Mouse (Mus musculus) midbrain, embryonic 15.5 days (tissue): ENCODE data around the gene Vsig10l. TPM values are rescaled to one million over a fixed set of nuclear protein-coding genes. Genes with fewer than 3 reads are reported as not detected.

ENCODE experiments used
- ATAC-seq: fragments of 200-750 bp; cut with Nextera tagmentation; replicated peaks from 2 replicates; pipeline ENCODE4 v1.8.0; 2017; ENCODE audit warnings: moderate TSS enrichment
- H3K27ac ChIP-seq: fragments of 300-500 bp; sonication (generic); 2 replicates; pipeline ENCODE4 v1.5.1; 2015; ENCODE audit warnings: mild to moderate bottlenecking, inconsistent platforms
- H3K27me3 ChIP-seq: fragments of 300-500 bp; sonication (generic); replicated peaks from 2 replicates; pipeline ENCODE4 v1.6.1; 2015; ENCODE audit warnings: inconsistent platforms
- H3K36me3 ChIP-seq: fragments of 300-500 bp; sonication (generic); replicated peaks from 2 replicates; pipeline ENCODE4 v1.6.1; 2015; ENCODE audit warnings: inconsistent platforms
- H3K4me1 ChIP-seq: fragments of 300-500 bp; sonication (generic); 2 replicates; pipeline ENCODE4 v1.6.1; 2015; ENCODE audit warnings: inconsistent platforms
- H3K4me2 ChIP-seq: fragments of 300-500 bp; sonication (generic); 2 replicates; pipeline ENCODE4 v1.6.1; 2015; ENCODE audit warnings: inconsistent platforms, mild to moderate bottlenecking, moderate library complexity
- H3K4me3 ChIP-seq: fragments of 300-500 bp; sonication (generic); 2 replicates; pipeline ENCODE4 v1.5.1; 2015; ENCODE audit warnings: mild to moderate bottlenecking, inconsistent platforms
- H3K9ac ChIP-seq: fragments of 300-500 bp; sonication (generic); 2 replicates; pipeline ENCODE4 v1.6.1; 2015; ENCODE audit warnings: mild to moderate bottlenecking, inconsistent platforms
- H3K9me3 ChIP-seq: fragments of 300-500 bp; sonication (generic); 2 replicates; pipeline ENCODE4 v1.6.1; 2016; ENCODE audit warnings: inconsistent platforms
- WGBS: fragments of 180-500 bp; shearing (Covaris S2); methylation state at CpG from one replicate; pipeline ENCODE4 v1.1.7; 2015; ENCODE audit warnings: mixed read lengths; 5-methylcytosine and 5-hydroxymethylcytosine counted together
- polyA plus RNA-seq: library from polyadenylated mRNA; unstranded; fragments of >200 nt; fragmentation: Nextera tagmentation; extraction: Ambion mirVana; gene quantifications from 2 replicates; pipeline ENCODE4 v1.2.1, GENCODE M21; 2015

The Vsig10l gene
- polyA plus RNA-seq, result 15.6 and 16.0 TPM in 2 replicates

GRCm38 (mm10) chr7:43462851-43463250, at the start of gene Vsig10l:
Gene Vsig10l (plus strand): TSS chr7:43463151.
- Histone ChIP-seq H3K4me1 (peaks cover 14% of the 10 kb centered on the region), H3K4me2 (no peak within 1 kb of the TSS), H3K9ac (no peak within 1 kb of the TSS), H3K27me3 (peaks cover 5% of the 10 kb centered on the region), H3K4me3 (no peak within 1 kb of the TSS), H3K36me3 (no peaks in the 10 kb centered on the region), H3K27ac (no peak within 1 kb of the TSS), H3K9me3 (no peaks in the 10 kb centered on the region)
- WGBS, result 70% methylated on average over 4 of the region's 4 CpGs
- no peak for ATAC-seq

GRCm38 (mm10) chr7:43417298-43417697, 45.7 kb upstream of the Vsig10l start:
- no peaks in the 10 kb centered on the region for H3K9me3 ChIP-seq
- WGBS, result 83% methylated on average over 10 of the region's 10 CpGs
- no peak for ATAC-seq
- H3K27me3 ChIP-seq, result no peaks in the 10 kb centered on the region
- H3K9ac ChIP-seq, result no peak overlapping the region
- no peaks in the 10 kb centered on the region for H3K4me1 ChIP-seq
- no peak overlapping the region for H3K4me3 ChIP-seq
- H3K36me3 ChIP-seq, result no peaks in the 10 kb centered on the region
- no peak overlapping the region for H3K27ac ChIP-seq
- no peak overlapping the region for H3K4me2 ChIP-seq

DNA sequence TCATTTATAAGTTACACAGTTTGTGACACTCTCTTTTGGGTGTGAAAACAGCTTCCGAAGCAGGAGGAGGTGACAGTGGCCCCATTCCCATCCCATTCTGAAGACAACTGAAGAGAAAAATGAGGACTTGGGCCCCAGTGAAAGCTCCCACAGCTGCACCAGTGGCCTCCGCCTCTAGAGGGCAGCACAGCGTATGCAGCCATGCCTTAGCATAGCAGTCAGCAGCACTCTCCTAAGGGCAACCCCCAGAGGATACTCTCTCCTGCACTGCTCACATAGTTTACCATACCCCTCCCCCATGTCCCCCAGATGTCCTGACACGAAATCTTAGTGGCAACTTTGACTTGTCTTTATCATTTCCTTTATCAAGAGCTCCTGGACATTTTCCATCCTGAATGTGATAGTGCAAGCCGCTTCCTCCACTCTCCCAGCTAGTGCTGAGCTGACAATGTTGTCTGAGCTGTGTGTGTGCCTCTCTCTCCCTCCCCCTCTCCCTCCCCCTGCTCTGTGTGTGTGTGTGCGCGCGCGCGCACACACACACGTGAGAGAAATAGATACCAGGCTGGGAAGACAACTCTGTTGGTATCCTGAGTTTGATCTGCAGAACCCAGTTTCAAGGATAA, 39.8 kb upstream of the Vsig10l start:
- no peaks in the 10 kb centered on the region for H3K36me3 ChIP-seq
- H3K9ac ChIP-seq, result no peak overlapping the region
- no peaks in the 10 kb centered on the region for H3K27me3 ChIP-seq
- no peak overlapping the region for H3K4me3 ChIP-seq
- WGBS, result 12% methylated on average over 11 of the region's 11 CpGs
- peaks cover 6% of the 10 kb centered on the region for H3K4me1 ChIP-seq
- ATAC-seq, result peak; percentile 95
- H3K27ac ChIP-seq, result no peak overlapping the region
- H3K9me3 ChIP-seq, result no peaks in the 10 kb centered on the region
- H3K4me2 ChIP-seq, result peak overlapping the region; percentile 29

GRCm38 (mm10) chr7:43423991-43424625, 38.8 kb upstream of the Vsig10l start:
- Histone ChIP-seq H3K9me3 (no peaks in the 10 kb centered on the region), H3K27me3 (no peaks in the 10 kb centered on the region), H3K27ac (no peak overlapping the region), H3K4me3 (no peak overlapping the region), H3K9ac (no peak overlapping the region), H3K4me1 (peaks cover 6% of the 10 kb centered on the region), H3K4me2 (no peak overlapping the region), H3K36me3 (no peaks in the 10 kb centered on the region)
- WGBS, result 65% methylated on average over 3 of the region's 3 CpGs
- no peak for ATAC-seq

GRCm38 (mm10) chr7:43427406-43427805, 35.5 kb upstream of the Vsig10l start, which contains the start of gene Lim2:
Gene Lim2 (plus strand): TSS chr7:43427670.
- Histone ChIP-seq H3K4me1 (peaks cover 6% of the 10 kb centered on the region), H3K36me3 (no peaks in the 10 kb centered on the region), H3K4me2 (no peak within 1 kb of the TSS), H3K4me3 (no peak within 1 kb of the TSS), H3K9ac (no peak within 1 kb of the TSS), H3K27ac (no peak within 1 kb of the TSS), H3K9me3 (no peaks in the 10 kb centered on the region), H3K27me3 (no peaks in the 10 kb centered on the region)
- no peak for ATAC-seq
- WGBS, result 84% methylated on average over 8 of the region's 8 CpGs

DNA sequence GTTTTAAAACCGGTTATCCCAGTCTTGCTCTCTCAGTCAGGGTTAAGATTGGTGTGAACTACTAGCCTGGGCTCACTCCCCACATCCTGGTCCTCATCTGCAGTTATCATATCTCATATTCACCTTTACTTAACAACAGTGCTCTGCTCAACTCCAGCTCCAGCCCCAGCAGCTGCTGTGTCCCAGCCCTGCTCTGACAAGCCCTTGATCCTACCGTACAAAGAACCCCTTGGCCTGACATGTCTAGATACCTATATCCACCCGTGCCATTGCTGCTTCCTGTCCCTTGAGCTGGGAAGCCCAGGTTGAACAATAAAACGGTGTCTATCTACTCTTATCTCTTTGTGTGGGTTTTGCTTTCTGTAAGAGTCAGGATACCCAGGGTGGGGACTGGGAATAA, 33.5 kb upstream of the Vsig10l start:
- Histone ChIP-seq H3K9me3 (no peaks in the 10 kb centered on the region), H3K27me3 (no peaks in the 10 kb centered on the region), H3K4me2 (no peak overlapping the region), H3K9ac (no peak overlapping the region), H3K4me1 (no peaks in the 10 kb centered on the region), H3K27ac (no peak overlapping the region), H3K36me3 (no peaks in the 10 kb centered on the region), H3K4me3 (no peak overlapping the region)
- 60% methylated on average over 4 of the region's 4 CpGs for WGBS
- no peak for ATAC-seq

- no peak overlapping the region for H3K9ac ChIP-seq
- WGBS, result 82% methylated on average over 4 of the region's 4 CpGs
These were observed 30.1 kb upstream of the Vsig10l start for GRCm38 (mm10) chr7:43432891-43433290.

DNA sequence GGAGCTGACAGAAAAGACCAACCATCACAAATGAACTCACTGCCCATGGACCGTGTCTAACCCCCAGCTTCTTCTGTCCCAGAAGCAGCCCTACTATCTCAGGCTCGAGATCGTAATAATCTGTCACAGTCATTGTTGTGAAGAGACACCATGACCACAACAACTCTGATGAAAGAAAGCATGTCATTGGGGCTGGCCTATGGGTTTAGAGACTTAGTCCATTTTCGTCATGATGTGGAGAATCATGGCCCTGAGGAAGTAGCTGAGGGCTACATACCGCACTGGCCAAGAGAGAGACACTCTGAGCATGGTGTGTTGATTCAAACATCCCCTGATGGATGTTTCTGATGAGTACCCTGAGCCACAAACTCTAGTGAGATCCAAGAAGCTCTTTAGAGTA, 28.3 kb upstream of the Vsig10l start:
- ATAC-seq, result no peak
- WGBS, result 85% methylated on average over 5 of the region's 5 CpGs
- H3K4me1 ChIP-seq, result no peaks in the 10 kb centered on the region
- H3K27ac ChIP-seq, result no peak overlapping the region
- H3K4me3 ChIP-seq, result no peak overlapping the region
- no peaks in the 10 kb centered on the region for H3K27me3 ChIP-seq
- no peak overlapping the region for H3K4me2 ChIP-seq
- no peaks in the 10 kb centered on the region for H3K36me3 ChIP-seq
- no peak overlapping the region for H3K9ac ChIP-seq
- no peaks in the 10 kb centered on the region for H3K9me3 ChIP-seq

More at GRCm38 (mm10) chr7:43432891-43433290, 30.1 kb upstream of the Vsig10l start:
- no peaks in the 10 kb centered on the region for H3K9me3 ChIP-seq
- H3K27ac ChIP-seq, result no peak overlapping the region
- ATAC-seq, result no peak
- no peaks in the 10 kb centered on the region for H3K27me3 ChIP-seq
- H3K4me2 ChIP-seq, result no peak overlapping the region
- no peaks in the 10 kb centered on the region for H3K36me3 ChIP-seq
- H3K4me3 ChIP-seq, result no peak overlapping the region
- no peaks in the 10 kb centered on the region for H3K4me1 ChIP-seq

- no peak within 1 kb of the TSS for H3K4me2 ChIP-seq
- H3K4me1 ChIP-seq, result no peaks in the 10 kb centered on the region
- no peak for ATAC-seq
- H3K27ac ChIP-seq, result no peak within 1 kb of the TSS
- 79% methylated on average over 10 of the region's 10 CpGs for WGBS
- H3K9me3 ChIP-seq, result no peaks in the 10 kb centered on the region
- no peak within 1 kb of the TSS for H3K4me3 ChIP-seq
- H3K27me3 ChIP-seq, result no peaks in the 10 kb centered on the region
- H3K9ac ChIP-seq, result no peak within 1 kb of the TSS
- no peaks in the 10 kb centered on the region for H3K36me3 ChIP-seq
These were observed 26.4 kb upstream of the Vsig10l start, which contains the start of gene Nkg7 for GRCm38 (mm10) chr7:43436341-43437255. Gene Nkg7 (plus strand): TSS chr7:43437073.

- Histone ChIP-seq H3K27me3 (no peaks in the 10 kb centered on the region), H3K4me2 (no peak overlapping the region), H3K4me1 (peaks cover 10% of the 10 kb centered on the region), H3K9me3 (no peaks in the 10 kb centered on the region), H3K36me3 (no peaks in the 10 kb centered on the region), H3K4me3 (no peak overlapping the region), H3K9ac (no peak overlapping the region), H3K27ac (no peak overlapping the region)
- WGBS, result 83% methylated on average over 4 of the region's 4 CpGs
- no peak for ATAC-seq
These were observed 24.3 kb upstream of the Vsig10l start for GRCm38 (mm10) chr7:43438611-43439010.

GRCm38 (mm10) chr7:43440482-43440881, 22.5 kb upstream of the Vsig10l start, which contains the start of gene Cldnd2:
Gene Cldnd2 (plus strand): TSS chr7:43440782.
- Histone ChIP-seq H3K9ac (no peak within 1 kb of the TSS), H3K4me2 (no peak within 1 kb of the TSS), H3K27me3 (no peaks in the 10 kb centered on the region), H3K4me3 (no peak within 1 kb of the TSS), H3K9me3 (no peaks in the 10 kb centered on the region), H3K27ac (no peak within 1 kb of the TSS), H3K36me3 (no peaks in the 10 kb centered on the region), H3K4me1 (peaks cover 21% of the 10 kb centered on the region)
- 83% methylated on average over 6 of the region's 6 CpGs for WGBS
- ATAC-seq, result no peak

- WGBS, result 84% methylated on average over 3 of the region's 3 CpGs
- Histone ChIP-seq H3K4me3 (no peak overlapping the region), H3K9ac (no peak overlapping the region), H3K36me3 (no peaks in the 10 kb centered on the region), H3K4me1 (peaks cover 21% of the 10 kb centered on the region), H3K4me2 (no peak overlapping the region), H3K9me3 (no peaks in the 10 kb centered on the region), H3K27ac (no peak overlapping the region), H3K27me3 (no peaks in the 10 kb centered on the region)
- ATAC-seq, result no peak
These were observed 21.9 kb upstream of the Vsig10l start for GRCm38 (mm10) chr7:43441071-43441470.
